Mouse (Mus musculus): Measurements from ENCODE around the gene Mast4. TPM values are rescaled to one million over a fixed set of nuclear protein-coding genes. Genes with fewer than 3 reads are reported as not detected.

Gene Mast4
- total and polyA plus RNA-seq, 2 experiments = 0.83 to 5.3 TPM

GRCm38 (mm10) chr13:102984550-102984949 lies 349.7 kb downstream of the Mast4 start:
- no peaks in the 10 kb centered on the region for H3K36me3 ChIP-seq (ENCODE audit: control insufficient read depth, insufficient read depth, low read length)
- H3K9ac ChIP-seq (ENCODE audit: low read depth, low read length) = no peak overlapping the region
- no peak overlapping the region for H3K27ac ChIP-seq (replicated peaks; ENCODE audit: insufficient read depth, low read depth, low read length)
- H3K4me1 ChIP-seq (ENCODE audit: control insufficient read depth, insufficient read depth, low read length) = no peaks in the 10 kb centered on the region
- no peaks in the 10 kb centered on the region for H3K79me2 ChIP-seq (ENCODE audit: control insufficient read depth, insufficient read depth, low read length)
- TF ChIP-seq CTCF (IDR thresholded peaks at IDR 0.05; ENCODE audit: low read depth, low read length) = no peak
- TF ChIP-seq POLR2A (IDR thresholded peaks at IDR 0.05; ENCODE audit: extremely low read depth, insufficient read depth, low read length) = no peak
- 96% methylated on average over 4 of the region's 4 CpGs for WGBS
- no peaks in the 10 kb centered on the region for H3K27me3 ChIP-seq (ENCODE audit: control insufficient read depth, insufficient read depth, low read length)
- DNase-seq (ENCODE audit: extremely low read depth, low read depth, low spot score) = no peak
- no peak overlapping the region for H3K4me3 ChIP-seq (ENCODE audit: insufficient read depth, low read depth, low read length)

GRCm38 (mm10) chr13:102973853-102974252 lies 360.4 kb downstream of the Mast4 start:
- Histone ChIP-seq H3K36me3 (ENCODE audit: control insufficient read depth, insufficient read depth, low read length) (no peaks in the 10 kb centered on the region), H3K79me2 (ENCODE audit: control insufficient read depth, insufficient read depth, low read length) (no peaks in the 10 kb centered on the region), H3K27me3 (ENCODE audit: control insufficient read depth, insufficient read depth, low read length) (no peaks in the 10 kb centered on the region), H3K4me3 (ENCODE audit: insufficient read depth, low read depth, low read length) (no peak overlapping the region), H3K9ac (ENCODE audit: low read depth, low read length) (no peak overlapping the region), H3K27ac (replicated peaks; ENCODE audit: insufficient read depth, low read depth, low read length) (no peak overlapping the region), H3K4me1 (ENCODE audit: control insufficient read depth, insufficient read depth, low read length) (no peaks in the 10 kb centered on the region)
- TF ChIP-seq POLR2A (IDR thresholded peaks at IDR 0.05; ENCODE audit: extremely low read depth, insufficient read depth, low read length) (no peak), CTCF (IDR thresholded peaks at IDR 0.05; ENCODE audit: low read depth, low read length) (no peak)
- WGBS = 68% methylated on average over 5 of the region's 5 CpGs
- DNase-seq (ENCODE audit: extremely low read depth, low read depth, low spot score) = no peak

GRCm38 (mm10) chr13:102963471-102963870 lies 370.8 kb downstream of the Mast4 start:
- no peak for DNase-seq (ENCODE audit: extremely low read depth, low read depth, low spot score)
- Histone ChIP-seq H3K36me3 (ENCODE audit: control insufficient read depth, insufficient read depth, low read length) (no peaks in the 10 kb centered on the region), H3K27me3 (ENCODE audit: control insufficient read depth, insufficient read depth, low read length) (no peaks in the 10 kb centered on the region), H3K4me1 (ENCODE audit: control insufficient read depth, insufficient read depth, low read length) (no peaks in the 10 kb centered on the region), H3K79me2 (ENCODE audit: control insufficient read depth, insufficient read depth, low read length) (no peaks in the 10 kb centered on the region), H3K4me3 (ENCODE audit: insufficient read depth, low read depth, low read length) (no peak overlapping the region), H3K27ac (replicated peaks; ENCODE audit: insufficient read depth, low read depth, low read length) (no peak overlapping the region), H3K9ac (ENCODE audit: low read depth, low read length) (no peak overlapping the region)
- 90% methylated on average over 6 of the region's 6 CpGs for WGBS
- no peak for TF ChIP-seq CTCF (IDR thresholded peaks at IDR 0.05; ENCODE audit: low read depth, low read length)
- no peak for TF ChIP-seq POLR2A (IDR thresholded peaks at IDR 0.05; ENCODE audit: extremely low read depth, insufficient read depth, low read length)

- H3K36me3 ChIP-seq (ENCODE audit: control insufficient read depth, insufficient read depth, low read length) = no peaks in the 10 kb centered on the region
- H3K4me1 ChIP-seq (ENCODE audit: control insufficient read depth, insufficient read depth, low read length) = no peaks in the 10 kb centered on the region
- no peak for TF ChIP-seq POLR2A (IDR thresholded peaks at IDR 0.05; ENCODE audit: extremely low read depth, insufficient read depth, low read length)
- no peak for TF ChIP-seq CTCF (IDR thresholded peaks at IDR 0.05; ENCODE audit: low read depth, low read length)
- no peaks in the 10 kb centered on the region for H3K79me2 ChIP-seq (ENCODE audit: control insufficient read depth, insufficient read depth, low read length)
- H3K27me3 ChIP-seq (ENCODE audit: control insufficient read depth, insufficient read depth, low read length) = no peaks in the 10 kb centered on the region; the same call in 1 of the 2 replicates
- H3K4me3 ChIP-seq (ENCODE audit: insufficient read depth, low read depth, low read length) = no peak overlapping the region
- H3K9ac ChIP-seq (ENCODE audit: low read depth, low read length) = no peak overlapping the region
- DNase-seq (ENCODE audit: extremely low read depth, low read depth, low spot score) = no peak
- 61% methylated on average over 19 of the region's 19 CpGs for WGBS
- no peak overlapping the region for H3K27ac ChIP-seq (replicated peaks; ENCODE audit: insufficient read depth, low read depth, low read length)
Observed at GRCm38 (mm10) chr13:102958273-102959270, 375.7 kb downstream of the Mast4 start.

GRCm38 (mm10) chr13:102957508-102958272 lies 376.6 kb downstream of the Mast4 start:
- Histone ChIP-seq H3K79me2 (ENCODE audit: control insufficient read depth, insufficient read depth, low read length) (no peaks in the 10 kb centered on the region), H3K9ac (ENCODE audit: low read depth, low read length) (no peak overlapping the region), H3K4me3 (ENCODE audit: insufficient read depth, low read depth, low read length) (no peak overlapping the region), H3K36me3 (ENCODE audit: control insufficient read depth, insufficient read depth, low read length) (no peaks in the 10 kb centered on the region), H3K4me1 (ENCODE audit: control insufficient read depth, insufficient read depth, low read length) (no peaks in the 10 kb centered on the region), H3K27me3 (ENCODE audit: control insufficient read depth, insufficient read depth, low read length) (no peaks in the 10 kb centered on the region; the same call in 1 of the 2 replicates), H3K27ac (replicated peaks; ENCODE audit: insufficient read depth, low read depth, low read length) (no peak overlapping the region)
- 13% methylated on average over 15 of the region's 15 CpGs for WGBS
- TF ChIP-seq CTCF (IDR thresholded peaks at IDR 0.05; ENCODE audit: low read depth, low read length) (no peak), POLR2A (IDR thresholded peaks at IDR 0.05; ENCODE audit: extremely low read depth, insufficient read depth, low read length) (no peak)
- no peak for DNase-seq (ENCODE audit: extremely low read depth, low read depth, low spot score)
